Mouse (Mus musculus) heart, adult 18-20 months (tissue): ENCODE data around the gene 4933407L21Rik. TPM values are rescaled to one million over a fixed set of nuclear protein-coding genes. Genes with fewer than 3 reads are reported as not detected.

Experiments used
- DNase-seq, 2 experiments: peaks; one replicate each; pipeline ENCODE4 v3.0.0; 2021 to 2022; ENCODE audit warnings: mixed read lengths in 1 of 2
- long read RNA-seq, 2 experiments: library from polyadenylated mRNA; stranded (forward); transcript quantifications; one replicate each; pipeline ENCODE4 v2.0.0; 2021
- total RNA-seq, 2 experiments: library from RNA; stranded (reverse); gene quantifications; 2 replicates each; pipeline ENCODE4 v1.2.3; 2021

4933407L21Rik gene
- total RNA-seq, result not detected
- long read RNA-seq, experiment 1, result 0 reads
- long read RNA-seq, experiment 2, result 0 reads

GRCm38 (mm10) chr1:85928057-85928687 is at the start of gene 4933407L21Rik:
Gene 4933407L21Rik, plus strand, starts transcription at chr1:85928483.
- no peak for DNase-seq

- no peak for DNase-seq
Observed at GRCm38 (mm10) chr1:85882003-85882402, 46.3 kb upstream of the 4933407L21Rik start.

GRCm38 (mm10) chr1:85887221-85887620 is 41.1 kb upstream of the 4933407L21Rik start:
- no peak for DNase-seq

- peak; percentile 93 to 95 for DNase-seq
Observed at GRCm38 (mm10) chr1:85894231-85894747, 34.0 kb upstream of the 4933407L21Rik start, which contains the start of gene Itm2c. Gene Itm2c, plus strand, starts transcription at chr1:85894281.

GRCm38 (mm10) chr1:85894748-85895360 is 33.4 kb upstream of the 4933407L21Rik start:
- peak; percentile 27 to 67 for DNase-seq

- peak; percentile 76 to 77 for DNase-seq
Observed at GRCm38 (mm10) chr1:85895391-85895837, 32.9 kb upstream of the 4933407L21Rik start.

GRCm38 (mm10) chr1:85896110-85896509 is 32.2 kb upstream of the 4933407L21Rik start:
- no peak for DNase-seq

GRCm38 (mm10) chr1:85896781-85897700 is 31.2 kb upstream of the 4933407L21Rik start:
- DNase-seq, result peak; percentile 35 to 43

GRCm38 (mm10) chr1:85897901-85898760 is 30.2 kb upstream of the 4933407L21Rik start:
- no peak for DNase-seq

GRCm38 (mm10) chr1:85898761-85899387 is 29.4 kb upstream of the 4933407L21Rik start:
- no peak for DNase-seq

- no peak for DNase-seq
Observed at GRCm38 (mm10) chr1:85899388-85899761, 28.9 kb upstream of the 4933407L21Rik start.

- peak; percentile 37 to 41 for DNase-seq
Observed at GRCm38 (mm10) chr1:85900521-85901333, 27.6 kb upstream of the 4933407L21Rik start.

- peak; percentile 49 to 56 for DNase-seq
Observed at GRCm38 (mm10) chr1:85901516-85902107, 26.7 kb upstream of the 4933407L21Rik start.

- DNase-seq, result peak in 1 of 2 experiments; percentile 52
Observed at GRCm38 (mm10) chr1:85902108-85902561, 26.1 kb upstream of the 4933407L21Rik start.

GRCm38 (mm10) chr1:85906892-85907291 is 21.4 kb upstream of the 4933407L21Rik start:
- DNase-seq, result no peak

GRCm38 (mm10) chr1:85908754-85909590 is 19.3 kb upstream of the 4933407L21Rik start:
- DNase-seq, result no peak

- DNase-seq, result no peak
Observed at GRCm38 (mm10) chr1:85913078-85913755, 15.1 kb upstream of the 4933407L21Rik start.

- DNase-seq, result no peak
Observed at GRCm38 (mm10) chr1:85915890-85916289, 12.4 kb upstream of the 4933407L21Rik start.
